Mouse (Mus musculus): ENCODE results near the gene Clip1.
A peak's percentile ranks its signal among the peaks of the same experiment; 100 is the strongest.

The Clip1 gene

DNA sequence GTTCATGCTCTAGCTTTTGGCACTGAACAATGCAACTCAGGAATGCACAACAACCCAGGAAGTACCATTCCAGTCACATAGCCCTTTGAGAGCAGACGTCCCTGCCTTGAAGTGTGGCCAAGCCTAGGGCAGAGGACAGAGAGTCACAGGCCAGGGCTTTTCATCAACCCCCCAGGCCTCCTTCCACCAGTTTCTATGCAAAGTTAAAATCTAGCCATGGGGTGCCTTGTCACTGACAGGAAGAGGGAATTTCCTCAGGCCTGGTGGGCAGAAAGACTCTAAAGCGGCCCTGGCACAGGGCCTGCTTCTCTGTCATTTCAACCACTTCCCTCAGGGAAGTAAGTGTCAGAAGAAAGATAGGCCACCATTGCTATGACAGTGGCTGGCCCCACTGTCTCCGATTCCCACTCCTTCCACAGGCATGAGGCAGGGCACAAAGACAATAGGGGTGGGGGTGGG lies 77.2 kb downstream of the Clip1 start:
- peak; percentile 37 to 60 for DNase-seq (ENCODE audit: inconsistent age in 2 of 2, low spot score in 1 of 2)

GRCm38 (mm10) chr5:123603496-123603895 lies 80.9 kb downstream of the Clip1 start:
- DNase-seq (ENCODE audit: inconsistent age in 2 of 2, low spot score in 1 of 2), result peak; percentile 48 to 79

DNA sequence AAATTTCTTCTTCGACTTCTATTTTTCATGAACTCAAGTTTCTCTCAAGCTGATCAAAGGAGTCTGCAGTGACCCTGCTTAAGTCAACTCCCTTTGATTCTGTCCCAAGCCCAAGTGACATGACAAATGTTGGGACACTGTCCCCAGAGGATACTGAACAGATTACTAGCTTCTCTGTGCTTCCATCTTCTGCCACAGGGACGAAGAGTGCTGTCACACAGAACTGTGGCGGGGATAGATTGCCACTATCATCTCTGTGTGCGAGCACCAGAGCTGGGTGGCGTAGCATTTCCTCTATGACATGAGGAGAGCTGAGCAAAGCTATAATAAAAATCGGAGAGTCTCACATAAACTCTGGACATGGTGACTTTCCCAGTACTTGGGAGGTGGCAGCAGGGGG lies 82.2 kb downstream of the Clip1 start:
- peak; percentile 45 to 62 for DNase-seq (ENCODE audit: inconsistent age in 2 of 2, low spot score in 1 of 2)

DNA sequence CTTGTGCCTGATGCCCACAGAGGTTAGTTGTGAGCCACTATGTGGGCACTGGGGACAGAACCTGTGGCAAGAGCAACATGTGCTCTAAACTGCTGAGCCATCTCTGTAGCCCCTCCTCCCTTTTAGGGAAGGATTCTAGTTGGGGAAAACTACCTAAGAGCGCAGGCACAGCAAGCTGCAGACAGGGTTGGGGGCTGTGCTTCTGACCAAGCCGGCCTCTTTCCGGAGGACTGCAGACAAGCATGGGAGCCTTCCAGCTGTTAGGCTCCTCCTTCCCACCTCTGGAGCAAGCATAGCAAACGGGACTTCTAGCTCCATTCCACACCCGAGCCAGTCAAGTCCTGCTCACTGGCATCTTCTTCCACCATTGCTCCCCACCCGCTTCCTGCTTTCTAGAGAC lies 85.1 kb downstream of the Clip1 start:
- no peak for DNase-seq (ENCODE audit: inconsistent age in 2 of 2, low spot score in 1 of 2)

- no peak for DNase-seq (ENCODE audit: inconsistent age in 2 of 2, low spot score in 1 of 2)
Measured at GRCm38 (mm10) chr5:123593622-123594280, 90.7 kb downstream of the Clip1 start.

- no peak for DNase-seq (ENCODE audit: inconsistent age in 2 of 2, low spot score in 1 of 2)
Measured at GRCm38 (mm10) chr5:123580043-123580442, 104.4 kb downstream of the Clip1 start.

DNA sequence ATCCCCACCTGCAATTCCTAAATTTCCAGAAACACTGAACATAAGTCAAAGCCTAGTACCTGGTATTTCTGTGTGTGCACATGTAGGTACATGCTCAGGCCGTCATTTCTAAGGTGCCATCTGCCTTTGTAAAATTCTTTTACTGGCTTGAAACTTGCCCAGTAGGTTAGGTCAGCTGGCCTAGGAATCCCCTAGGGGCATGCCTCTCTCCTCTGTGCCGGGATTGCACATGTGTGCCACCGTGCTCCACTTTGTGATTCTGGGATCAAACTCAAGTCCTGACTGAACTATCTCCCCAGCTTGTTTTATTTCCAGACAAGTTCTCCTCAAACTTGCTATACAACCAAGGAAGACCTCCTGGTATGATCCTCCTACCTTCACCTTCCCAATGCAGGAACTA lies 107.7 kb downstream of the Clip1 start:
- peak in 1 of 2 experiments; percentile 41 for DNase-seq (ENCODE audit: inconsistent age in 2 of 2, low spot score in 1 of 2)

- no peak for DNase-seq (ENCODE audit: inconsistent age in 2 of 2, low spot score in 1 of 2)
Measured at GRCm38 (mm10) chr5:123573362-123573761, 111.1 kb downstream of the Clip1 start.

- peak; percentile 98 to 99 for DNase-seq (ENCODE audit: inconsistent age in 2 of 2, low spot score in 1 of 2)
Measured at GRCm38 (mm10) chr5:123572357-123573186, 111.8 kb downstream of the Clip1 start, which contains the start of gene Vps33a. Vps33a (minus strand) TSS chr5:123573038.

DNA sequence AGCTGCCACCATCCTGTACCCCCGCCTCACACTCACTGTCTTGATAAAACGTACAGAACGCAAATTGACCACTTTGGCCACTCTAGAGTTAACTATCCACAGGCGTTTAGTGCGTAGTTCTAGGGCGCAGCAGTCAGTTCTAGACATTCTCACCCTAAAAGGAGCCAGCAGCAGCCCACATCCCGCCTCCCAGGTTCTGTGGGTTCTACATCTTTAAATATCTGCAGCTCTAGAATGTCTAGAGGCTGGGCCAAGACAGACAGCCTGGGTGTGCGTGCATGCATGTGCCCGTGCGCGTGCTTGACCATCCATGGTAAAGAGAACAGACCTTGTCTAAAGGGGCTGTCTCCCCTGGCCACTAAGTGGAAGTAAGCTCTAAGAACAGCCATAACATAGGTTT lies 123.3 kb downstream of the Clip1 start:
- peak in 1 of 2 experiments; percentile 0 for DNase-seq (ENCODE audit: inconsistent age in 2 of 2, low spot score in 1 of 2)

GRCm38 (mm10) chr5:123559588-123559987 lies 124.8 kb downstream of the Clip1 start:
- DNase-seq (ENCODE audit: inconsistent age in 2 of 2, low spot score in 1 of 2), result peak in 1 of 2 experiments; percentile 1

GRCm38 (mm10) chr5:123556451-123556850 lies 128.0 kb downstream of the Clip1 start:
- DNase-seq (ENCODE audit: inconsistent age in 2 of 2, low spot score in 1 of 2), result peak; percentile 75 to 81

GRCm38 (mm10) chr5:123555693-123556092 lies 128.7 kb downstream of the Clip1 start:
- DNase-seq (ENCODE audit: inconsistent age in 2 of 2, low spot score in 1 of 2), result peak in 1 of 2 experiments; percentile 2

GRCm38 (mm10) chr5:123533801-123534200 lies 150.6 kb downstream of the Clip1 start:
- peak; percentile 63 to 81 for DNase-seq (ENCODE audit: inconsistent age in 2 of 2, low spot score in 1 of 2)

GRCm38 (mm10) chr5:123530056-123530455 lies 154.4 kb downstream of the Clip1 start:
- peak; percentile 4 to 17 for DNase-seq (ENCODE audit: inconsistent age in 2 of 2, low spot score in 1 of 2)

DNA sequence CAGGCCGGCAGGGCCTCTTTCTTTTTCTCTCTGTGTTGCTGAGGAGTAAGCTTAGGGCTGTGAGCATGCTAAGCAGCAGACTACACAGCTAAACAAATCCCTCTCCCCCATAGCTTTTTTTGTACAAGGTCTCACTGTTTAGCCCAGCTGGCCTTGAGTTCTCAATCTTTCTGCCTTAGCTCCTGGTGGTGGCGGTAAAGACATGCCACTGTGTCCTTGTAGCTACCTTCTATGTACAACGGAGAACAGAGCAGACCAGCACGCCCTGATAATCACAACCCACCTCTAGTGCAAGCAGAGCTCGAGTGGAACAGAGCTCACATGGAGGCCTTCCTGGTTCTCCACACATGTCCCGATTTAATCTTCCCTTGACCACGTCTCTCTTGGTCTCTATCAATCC lies 155.8 kb downstream of the Clip1 start:
- peak; percentile 48 to 75 for DNase-seq (ENCODE audit: inconsistent age in 2 of 2, low spot score in 1 of 2)

All from adrenal gland, adult (tissue).